Mouse (Mus musculus) ES-E14 (cell line): Measurements from ENCODE around the gene Myl7.

ENCODE experiments used
- CHD2 ChIP-seq: IDR thresholded peaks from 2 replicates; pipeline ENCODE4 v1.6.1; 2014; ENCODE audit warnings: mild to moderate bottlenecking, low read depth, low read length, inconsistent platforms
- HCFC1 ChIP-seq: IDR thresholded peaks from 2 replicates; pipeline ENCODE4 v1.6.1; 2012; ENCODE audit warnings: low read length, inconsistent platforms, borderline replicate concordance; ENCODE audit not compliant: insufficient read depth
- MAFK ChIP-seq: IDR thresholded peaks from 2 replicates; pipeline ENCODE4 v1.6.1; 2014; ENCODE audit warnings: mild to moderate bottlenecking, low read depth, low read length, inconsistent platforms; ENCODE audit not compliant: insufficient read depth
- ZC3H11A ChIP-seq: IDR thresholded peaks from 2 replicates; pipeline ENCODE4 v1.6.1; 2012; ENCODE audit warnings: low read depth, mild to moderate bottlenecking, inconsistent platforms, low read length, borderline replicate concordance
- ZNF384 ChIP-seq: IDR thresholded peaks from 2 replicates; pipeline ENCODE4 v1.6.1; 2012; ENCODE audit warnings: low read depth, low read length, inconsistent platforms

DNA sequence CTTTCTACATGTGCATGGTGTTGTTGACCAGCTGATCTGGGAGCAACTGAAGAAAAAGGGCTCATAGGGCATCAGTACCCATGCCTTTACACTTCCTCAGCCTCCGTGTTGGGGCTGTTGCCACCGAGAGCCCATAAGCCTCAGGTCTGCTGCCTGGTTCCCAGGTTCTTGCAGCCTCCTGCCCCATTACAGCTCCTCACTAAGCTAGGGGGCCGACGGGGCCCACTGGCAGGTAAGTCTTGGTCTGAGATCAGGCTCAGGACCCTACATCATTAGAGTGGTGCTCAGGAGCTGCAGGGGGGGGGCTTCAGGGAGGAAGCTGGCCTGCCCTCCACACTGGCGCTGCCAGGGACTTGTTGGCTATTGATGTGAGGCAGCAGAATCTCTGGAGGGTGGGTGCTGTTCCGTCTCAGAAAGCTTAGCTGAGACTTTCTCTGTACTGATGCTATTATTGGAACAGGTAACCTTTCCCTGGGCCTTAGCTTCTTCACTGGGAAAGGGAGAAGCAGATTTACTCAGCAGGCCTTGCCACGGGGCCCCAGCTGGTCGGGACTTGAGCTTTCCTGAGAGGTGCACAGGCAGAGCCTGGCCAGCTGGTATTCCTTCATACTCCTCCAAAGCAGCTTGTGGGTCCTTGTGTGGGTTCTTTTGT lies 42.0 kb downstream of the Myl7 start:
- no peak for TF ChIP-seq ZNF384
- TF ChIP-seq CHD2: no peak
- TF ChIP-seq HCFC1: no peak
- TF ChIP-seq MAFK: no peak
- TF ChIP-seq ZC3H11A: no peak
